Mouse (Mus musculus) neural tube, embryonic 12.5 days (tissue): Measurements from ENCODE around the gene Siah3. TPM values are rescaled to one million over a fixed set of nuclear protein-coding genes. Genes with fewer than 3 reads are reported as not detected.
A peak's percentile ranks its signal among the peaks of the same experiment; 100 is the strongest.

Experiments used
- ATAC-seq: fragments of 200-750 bp; cut with Nextera tagmentation; 2 replicates; pipeline ENCODE4 v1.8.0; 2017; ENCODE audit warnings: low read depth, mild to moderate bottlenecking, moderate TSS enrichment, moderate library complexity; ENCODE audit not compliant: low FRiP score
- H3K27ac ChIP-seq: fragments of 300-500 bp; sonication (generic); 2 replicates; pipeline ENCODE4 v1.5.1; 2016
- H3K27me3 ChIP-seq: fragments of 300-500 bp; sonication (generic); replicated peaks from 2 replicates; pipeline ENCODE4 v1.6.1; 2016; ENCODE audit warnings: mild to moderate bottlenecking
- H3K36me3 ChIP-seq: fragments of 300-500 bp; sonication (generic); 2 replicates; pipeline ENCODE4 v1.6.1; 2016; ENCODE audit warnings: mild to moderate bottlenecking
- H3K4me1 ChIP-seq: fragments of 300-500 bp; sonication (generic); 2 replicates; pipeline ENCODE4 v1.6.1; 2016
- H3K4me2 ChIP-seq: fragments of 300-500 bp; sonication (generic); replicated peaks from 2 replicates; pipeline ENCODE4 v1.6.1; 2016; ENCODE audit warnings: mild to moderate bottlenecking
- H3K4me3 ChIP-seq: fragments of 300-500 bp; sonication (generic); 2 replicates; pipeline ENCODE4 v1.5.1; 2016
- H3K9ac ChIP-seq: fragments of 300-500 bp; sonication (generic); 2 replicates; pipeline ENCODE4 v1.6.1; 2016; ENCODE audit warnings: mild to moderate bottlenecking
- H3K9me3 ChIP-seq: fragments of 300-500 bp; sonication (generic); 2 replicates; pipeline ENCODE4 v1.6.1; 2016; ENCODE audit warnings: mild to moderate bottlenecking
- WGBS: fragments of 180-500 bp; shearing (Covaris S2); methylation state at CpG from one replicate; pipeline ENCODE4 v1.1.7; 2016; 5-methylcytosine and 5-hydroxymethylcytosine counted together
- polyA plus RNA-seq: library from polyadenylated mRNA; unstranded; fragments of >200 nt; fragmentation: Nextera tagmentation; extraction: Ambion mirVana; gene quantifications from 2 replicates; pipeline ENCODE4 v1.2.1, GENCODE M21; 2016

The Siah3 gene
- polyA plus RNA-seq, 1 experiment from 2014 or later: 3.7 TPM

- Histone ChIP-seq H3K9me3 (no peaks in the 10 kb centered on the region), H3K27me3 (no peaks in the 10 kb centered on the region), H3K36me3 (no peaks in the 10 kb centered on the region), H3K4me3 (no peak overlapping the region), H3K9ac (no peak overlapping the region), H3K27ac (no peak overlapping the region), H3K4me2 (no peak overlapping the region), H3K4me1 (peaks cover 35% of the 10 kb centered on the region)
- no peak for ATAC-seq
- 73% methylated on average over 7 of the region's 7 CpGs for WGBS
These were observed 75.1 kb downstream of the Siah3 start for GRCm38 (mm10) chr14:75530815-75531353.

GRCm38 (mm10) chr14:75539205-75539604 is 83.4 kb downstream of the Siah3 start:
- H3K27ac ChIP-seq: no peak overlapping the region
- H3K4me1 ChIP-seq: peaks cover 38% of the 10 kb centered on the region
- no peaks in the 10 kb centered on the region for H3K9me3 ChIP-seq
- no peak overlapping the region for H3K4me2 ChIP-seq
- ATAC-seq: no peak
- no peak overlapping the region for H3K9ac ChIP-seq
- no peaks in the 10 kb centered on the region for H3K27me3 ChIP-seq
- H3K36me3 ChIP-seq: no peaks in the 10 kb centered on the region
- no peak overlapping the region for H3K4me3 ChIP-seq
- 50% methylated on average over 2 of the region's 2 CpGs for WGBS

- peak; percentile 49 for ATAC-seq
- Histone ChIP-seq H3K9ac (no peak overlapping the region), H3K4me2 (peak overlapping the region; percentile 36), H3K4me3 (no peak overlapping the region), H3K36me3 (no peaks in the 10 kb centered on the region), H3K27ac (peak overlapping the region; percentile 69; the same call in 1 of the 2 replicates), H3K27me3 (no peaks in the 10 kb centered on the region), H3K9me3 (no peaks in the 10 kb centered on the region), H3K4me1 (peaks cover 38% of the 10 kb centered on the region)
- 42% methylated on average over 17 of the region's 17 CpGs for WGBS
These were observed 84.6 kb downstream of the Siah3 start for GRCm38 (mm10) chr14:75540216-75540995.

GRCm38 (mm10) chr14:75540996-75541350 is 85.2 kb downstream of the Siah3 start:
- ATAC-seq: peak; percentile 83
- Histone ChIP-seq H3K4me2 (peak overlapping the region; percentile 36), H3K9me3 (no peaks in the 10 kb centered on the region), H3K4me3 (no peak overlapping the region), H3K9ac (no peak overlapping the region), H3K27me3 (no peaks in the 10 kb centered on the region), H3K36me3 (no peaks in the 10 kb centered on the region), H3K27ac (peak overlapping the region; percentile 69), H3K4me1 (peaks cover 38% of the 10 kb centered on the region)
- WGBS: 7% methylated on average over 5 of the region's 5 CpGs

- Histone ChIP-seq H3K4me2 (0 out of 2 replicates have a peak overlapping the region, but pooled peaks have one; percentile 36), H3K9me3 (no peaks in the 10 kb centered on the region), H3K36me3 (no peaks in the 10 kb centered on the region), H3K4me1 (peaks cover 34% of the 10 kb centered on the region), H3K4me3 (no peak overlapping the region), H3K27me3 (no peaks in the 10 kb centered on the region), H3K9ac (no peak overlapping the region), H3K27ac (peak overlapping the region; percentile 69)
- ATAC-seq: no peak
- WGBS: 3% methylated on average over 8 of the region's 8 CpGs
These were observed 85.9 kb downstream of the Siah3 start for GRCm38 (mm10) chr14:75541731-75542130.

GRCm38 (mm10) chr14:75561577-75562331 is 106.0 kb downstream of the Siah3 start:
- H3K9me3 ChIP-seq: no peaks in the 10 kb centered on the region
- no peak overlapping the region for H3K9ac ChIP-seq
- no peak overlapping the region for H3K27ac ChIP-seq
- ATAC-seq: no peak
- peaks cover 17% of the 10 kb centered on the region for H3K4me1 ChIP-seq
- no peak overlapping the region for H3K4me2 ChIP-seq
- no peaks in the 10 kb centered on the region for H3K36me3 ChIP-seq
- H3K4me3 ChIP-seq: no peak overlapping the region
- H3K27me3 ChIP-seq: no peaks in the 10 kb centered on the region
- WGBS: 60% methylated on average over 9 of the region's 9 CpGs

GRCm38 (mm10) chr14:75565534-75566140 is 109.9 kb downstream of the Siah3 start:
- H3K4me1 ChIP-seq: peaks cover 19% of the 10 kb centered on the region
- 33% methylated on average over 14 of the region's 14 CpGs for WGBS
- no peaks in the 10 kb centered on the region for H3K27me3 ChIP-seq
- peak overlapping the region; percentile 47; the same call in 1 of the 2 replicates for H3K27ac ChIP-seq
- no peak overlapping the region for H3K9ac ChIP-seq
- no peaks in the 10 kb centered on the region for H3K9me3 ChIP-seq
- H3K4me3 ChIP-seq: no peak overlapping the region
- H3K4me2 ChIP-seq: no peak overlapping the region; the same call in 1 of the 2 replicates
- no peaks in the 10 kb centered on the region for H3K36me3 ChIP-seq
- peak; percentile 89 for ATAC-seq

GRCm38 (mm10) chr14:75566303-75566702 is 110.5 kb downstream of the Siah3 start:
- Histone ChIP-seq H3K9me3 (no peaks in the 10 kb centered on the region), H3K27me3 (no peaks in the 10 kb centered on the region), H3K4me1 (peaks cover 19% of the 10 kb centered on the region), H3K4me2 (no peak overlapping the region), H3K36me3 (no peaks in the 10 kb centered on the region), H3K9ac (no peak overlapping the region), H3K27ac (peak overlapping the region; percentile 47; the same call in 1 of the 2 replicates), H3K4me3 (no peak overlapping the region)
- ATAC-seq: peak; percentile 49
- 47% methylated on average over 3 of the region's 3 CpGs for WGBS

- no peaks in the 10 kb centered on the region for H3K4me1 ChIP-seq
- H3K9ac ChIP-seq: no peak overlapping the region
- H3K4me3 ChIP-seq: no peak overlapping the region
- H3K27me3 ChIP-seq: no peaks in the 10 kb centered on the region
- WGBS: 89% methylated on average over 6 of the region's 6 CpGs
- no peaks in the 10 kb centered on the region for H3K36me3 ChIP-seq
- ATAC-seq: no peak
- H3K9me3 ChIP-seq: no peaks in the 10 kb centered on the region
- no peak overlapping the region for H3K27ac ChIP-seq
- no peak overlapping the region for H3K4me2 ChIP-seq
These were observed 123.2 kb downstream of the Siah3 start for GRCm38 (mm10) chr14:75579010-75579409.

Other genes starting within 250 kb of the Siah3 start
- 0.32 TPM in 1 of 2 replicates, not detected in the other for gene Cpb2, start 213.7 kb upstream of the Siah3 start, polyA plus RNA-seq
- gene Zc3h13, start 171.6 kb upstream of the Siah3 start, polyA plus RNA-seq: 42.5 and 46.2 TPM in 2 replicates
- gene Spert, start 137.1 kb downstream of the Siah3 start, polyA plus RNA-seq: not detected in 2 replicates
- not detected in 2 replicates for gene Erich6b, start 186.3 kb downstream of the Siah3 start, polyA plus RNA-seq